Mouse (Mus musculus): ENCODE measurements around the gene Gm49394.

GRCm38 (mm10) chr7:142636178-142636577, 33.6 kb downstream of the Gm49394 start:
- TF ChIP-seq SMC3 (IDR thresholded peaks at IDR 0.05; ENCODE audit: low read depth, low read length) (no peak), EP300 (IDR thresholded peaks at IDR 0.05; ENCODE audit: low read length) (no peak), CTCF (conservative IDR thresholded peaks at IDR 0.05 in 1 of 2, IDR thresholded peaks at IDR 0.05 in 1 of 2; ENCODE audit: low read depth in 2 of 2, low read length in 2 of 2) (no peak), USF1 (IDR thresholded peaks at IDR 0.05; ENCODE audit: low read depth, low read length) (no peak), POLR2A (IDR thresholded peaks at IDR 0.05; ENCODE audit: low read depth, low read length) (no peak)

Data from CH12.LX (cell line).